Mouse (Mus musculus): ENCODE measurements at regions not wholly inside any gene's neighbourhood (a gene's known extent, or its start where the extent isn't known, plus 50 kb on each side); places are given as distances from the start of the nearest gene placed in this dataset.

DNA sequence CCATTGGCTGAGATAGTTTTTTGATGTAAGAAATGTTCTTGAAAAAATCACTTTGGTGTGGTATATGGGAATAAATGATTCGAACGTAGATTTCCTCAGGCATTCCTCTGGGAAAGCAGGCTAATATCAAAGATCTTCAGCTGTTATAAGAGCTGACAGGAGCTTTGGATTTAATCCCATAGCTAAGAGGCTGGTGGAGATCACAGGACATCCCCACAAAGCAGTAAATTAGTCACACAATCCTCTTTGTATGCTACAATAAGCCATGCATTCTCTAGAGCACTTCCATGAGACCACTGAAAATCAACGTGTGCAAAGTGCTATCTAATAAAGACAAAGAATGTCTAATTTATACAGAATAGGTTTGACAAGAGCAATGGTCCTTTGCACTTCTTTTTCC, 643.9 kb upstream of the Impad1 start:
- Histone ChIP-seq H3K36me3 (ENCODE audit: insufficient read depth, low read length) (no peaks in the 10 kb centered on the region), H3K9me3 (replicated peaks; ENCODE audit: low read length) (no peaks in the 10 kb centered on the region), H3K4me1 (replicated peaks; ENCODE audit: insufficient read depth, low read length) (no peaks in the 10 kb centered on the region), H3K27ac (no peak overlapping the region), H3K4me3 (replicated peaks; ENCODE audit: low read depth, low read length) (no peak overlapping the region), H3K4me2 (ENCODE audit: low read length) (no peak overlapping the region), H3K27me3 (ENCODE audit: insufficient read depth, low read length) (no peaks in the 10 kb centered on the region), H3K9ac (ENCODE audit: low read depth, low read length) (no peak overlapping the region)
- no peak for TF ChIP-seq CTCF (IDR thresholded peaks at IDR 0.05; ENCODE audit: low read depth)
- DNase-seq (ENCODE audit: low spot score): no peak
- WGBS: 54% methylated on average over 3 of the region's 3 CpGs
- no peak for ATAC-seq (replicated peaks; ENCODE audit: low FRiP score, low read depth)
